Mouse (Mus musculus) heart, embryonic 14.5 days (tissue): Measurements from ENCODE around the gene Zbtb40. TPM values are rescaled to one million over a fixed set of nuclear protein-coding genes. Genes with fewer than 3 reads are reported as not detected.

Experiments used
- ATAC-seq: fragments of 200-750 bp; cut with Nextera tagmentation; 2 replicates; pipeline ENCODE4 v1.8.0; 2017; ENCODE audit warnings: low read depth, moderate TSS enrichment; ENCODE audit not compliant: insufficient number of reproducible peaks, insufficient read depth, low FRiP score
- H3K27ac ChIP-seq, 2 experiments: fragments of 200-500 bp in 1 of 2; fragments of 300-500 bp in 1 of 2; sonication (generic) in 1 of 2; replicated peaks in 1 of 2; 2 replicates each; pipeline ENCODE4 v1.5.1; 2012 to 2014; ENCODE audit warnings: low read depth in 2 of 2, low read length in 2 of 2, control low read depth in 1 of 2, mild to moderate bottlenecking in 1 of 2, mixed read lengths in 1 of 2; ENCODE audit not compliant: control insufficient read depth in 1 of 2, insufficient read depth in 1 of 2
- H3K27me3 ChIP-seq: fragments of 300-500 bp; sonication (generic); 2 replicates; pipeline ENCODE4 v1.6.1; 2014; ENCODE audit warnings: mild to moderate bottlenecking, low read length, control low read depth; ENCODE audit not compliant: control insufficient read depth, insufficient read depth
- H3K36me3 ChIP-seq: fragments of 300-500 bp; sonication (generic); 2 replicates; pipeline ENCODE4 v1.6.1; 2014; ENCODE audit warnings: mild to moderate bottlenecking, control low read depth, low read length, mixed read lengths; ENCODE audit not compliant: control insufficient read depth, insufficient read depth
- H3K4me1 ChIP-seq, 2 experiments: fragments of 200-500 bp in 1 of 2; fragments of 300-500 bp in 1 of 2; sonication (generic) in 1 of 2; 2 replicates each; pipeline ENCODE4 v1.6.1; 2012 to 2014; ENCODE audit warnings: low read length in 2 of 2, control low read depth in 1 of 2, mixed read lengths in 1 of 2; ENCODE audit not compliant: control insufficient read depth in 2 of 2, insufficient read depth in 2 of 2
- H3K4me2 ChIP-seq: fragments of 300-500 bp; sonication (generic); 2 replicates; pipeline ENCODE4 v1.6.1; 2014; ENCODE audit warnings: mild to moderate bottlenecking, low read length
- H3K4me3 ChIP-seq, 2 experiments: fragments of 200-500 bp in 1 of 2; fragments of 300-500 bp in 1 of 2; sonication (generic) in 1 of 2; 2 replicates each; pipeline ENCODE4 v1.5.1; 2012 to 2014; ENCODE audit warnings: low read length in 2 of 2, mild to moderate bottlenecking in 2 of 2, control low read depth in 1 of 2, low read depth in 1 of 2, moderate library complexity in 1 of 2; ENCODE audit not compliant: control insufficient read depth in 1 of 2, insufficient read depth in 1 of 2
- H3K9ac ChIP-seq: fragments of 300-500 bp; sonication (generic); 2 replicates; pipeline ENCODE4 v1.6.1; 2014; ENCODE audit warnings: mild to moderate bottlenecking, low read length
- H3K9me3 ChIP-seq: fragments of 300-500 bp; sonication (generic); 2 replicates; pipeline ENCODE4 v1.6.1; 2016; ENCODE audit warnings: low read length, control low read depth; ENCODE audit not compliant: control insufficient read depth
- WGBS: fragments of 180-500 bp; shearing (Covaris S2); extraction: QIAGEN DNeasy Blood & Tissue Kit; methylation state at CpG from one replicate; pipeline ENCODE4 v1.1.7; 2014; 5-methylcytosine and 5-hydroxymethylcytosine counted together
- polyA plus RNA-seq: library from polyadenylated mRNA; unstranded; fragments of >200 nt; fragmentation: Nextera tagmentation; extraction: Ambion mirVana; gene quantifications from 2 replicates; pipeline ENCODE4 v1.2.1, GENCODE M21; 2014

The Zbtb40 gene
- polyA plus RNA-seq, 1 experiment from 2014 or later = 2.3 TPM

- Histone ChIP-seq H3K9ac (no peak overlapping the region), H3K4me3 (no peak overlapping the region), H3K27me3 (peaks cover 89% of the 10 kb centered on the region), H3K4me1 (no peaks in the 10 kb centered on the region; a peak in 2 of 4 replicates), H3K36me3 (no peaks in the 10 kb centered on the region), H3K9me3 (no peaks in the 10 kb centered on the region), H3K27ac (no peak overlapping the region), H3K4me2 (no peak overlapping the region)
- no peak for ATAC-seq
- 47% methylated on average over 8 of the region's 8 CpGs for WGBS
These were observed 118.1 kb downstream of the Zbtb40 start for GRCm38 (mm10) chr4:136930474-136930873.

Other genes starting within 250 kb of the Zbtb40 start
- 1.4 and 1.6 TPM in 2 replicates for gene Ephb2, start 212.8 kb downstream of the Zbtb40 start, polyA plus RNA-seq
- 46.7 and 49.3 TPM in 2 replicates for gene C1qb, start 162.6 kb downstream of the Zbtb40 start, polyA plus RNA-seq
- gene C1qc, start 155.7 kb downstream of the Zbtb40 start, polyA plus RNA-seq = 26.5 and 28.1 TPM in 2 replicates
- 23.2 and 26.5 TPM in 2 replicates for gene C1qa, start 150.0 kb downstream of the Zbtb40 start, polyA plus RNA-seq
- gene Epha8, start 92.0 kb downstream of the Zbtb40 start, polyA plus RNA-seq = not detected in 2 replicates
- 1.8 and 2.2 TPM in 2 replicates for gene Wnt4, start 228.7 kb upstream of the Zbtb40 start, polyA plus RNA-seq